Mouse (Mus musculus) embryonic fibroblast, embryonic 13.5 days (primary cell): ENCODE data around the gene Fignl2.

Source experiments
- CTCF ChIP-seq: IDR thresholded peaks from 2 replicates; pipeline ENCODE4 v1.5.1; 2011; ENCODE audit warnings: mild to moderate bottlenecking, control low read depth, low read length, moderate library complexity, borderline replicate concordance; ENCODE audit not compliant: insufficient read depth
- POLR2A ChIP-seq: IDR thresholded peaks from 2 replicates; pipeline ENCODE4 v1.6.1; 2011; ENCODE audit warnings: low read depth, mild to moderate bottlenecking, control low read depth, low read length, moderate library complexity

- TF ChIP-seq POLR2A (no peak), CTCF (no peak)
Measured at GRCm38 (mm10) chr15:101060280-101060852, 18.0 kb downstream of the Fignl2 start.
